Mouse (Mus musculus) lung, embryonic 14.5 days (tissue): ENCODE results near the gene Msx1. TPM values are rescaled to one million over a fixed set of nuclear protein-coding genes. Genes with fewer than 3 reads are reported as not detected.

Experiments used
- ATAC-seq: fragments of 200-750 bp; cut with Nextera tagmentation; 2 replicates; pipeline ENCODE4 v1.8.0; 2017; ENCODE audit warnings: mild to moderate bottlenecking, moderate TSS enrichment, moderate library complexity; ENCODE audit not compliant: insufficient read depth
- DNase-seq: peaks from one replicate; pipeline ENCODE4 v3.0.0-alpha.2; 2015
- H3K27ac ChIP-seq: fragments of 300-500 bp; sonication (generic); 2 replicates; pipeline ENCODE4 v1.5.1; 2014; ENCODE audit warnings: low read depth, mild to moderate bottlenecking, moderate library complexity
- H3K27me3 ChIP-seq: fragments of 300-500 bp; sonication (generic); 2 replicates; pipeline ENCODE4 v1.6.1; 2014; ENCODE audit warnings: low read length, control low read depth; ENCODE audit not compliant: insufficient read depth
- H3K36me3 ChIP-seq: fragments of 300-500 bp; sonication (generic); 2 replicates; pipeline ENCODE4 v1.6.1; 2014; ENCODE audit warnings: control low read depth; ENCODE audit not compliant: insufficient read depth
- H3K4me1 ChIP-seq: fragments of 300-500 bp; sonication (generic); 2 replicates; pipeline ENCODE4 v1.6.1; 2014; ENCODE audit warnings: antibody characterized with exemption, control low read depth; ENCODE audit not compliant: insufficient read depth
- H3K4me2 ChIP-seq: fragments of 300-500 bp; sonication (generic); 2 replicates; pipeline ENCODE4 v1.6.1; 2014; ENCODE audit warnings: mild to moderate bottlenecking
- H3K4me3 ChIP-seq: fragments of 300-500 bp; sonication (generic); 2 replicates; pipeline ENCODE4 v1.5.1; 2014; ENCODE audit warnings: low read depth, low read length
- H3K9ac ChIP-seq: fragments of 300-500 bp; sonication (generic); 2 replicates; pipeline ENCODE4 v1.6.1; 2014
- H3K9me3 ChIP-seq: fragments of 300-500 bp; sonication (generic); 2 replicates; pipeline ENCODE4 v1.6.1; 2016; ENCODE audit warnings: low read depth, low read length, control low read depth
- CTCF ChIP-seq: IDR thresholded peaks from 2 replicates; pipeline ENCODE4 v1.5.1; 2016; ENCODE audit warnings: antibody characterized with exemption, low read depth
- WGBS: fragments of 180-500 bp; shearing (Covaris S2); extraction: QIAGEN DNeasy Blood & Tissue Kit; methylation state at CpG from one replicate; pipeline ENCODE4 v1.1.7; 2014; 5-methylcytosine and 5-hydroxymethylcytosine counted together
- polyA plus RNA-seq: library from polyadenylated mRNA; unstranded; fragments of >200 nt; fragmentation: Nextera tagmentation; extraction: Ambion mirVana; gene quantifications from 2 replicates; pipeline ENCODE4 v1.2.1, GENCODE M21; 2014

Gene Msx1
- polyA plus RNA-seq, 1 experiment from 2014 or later = 2.9 TPM

DNA sequence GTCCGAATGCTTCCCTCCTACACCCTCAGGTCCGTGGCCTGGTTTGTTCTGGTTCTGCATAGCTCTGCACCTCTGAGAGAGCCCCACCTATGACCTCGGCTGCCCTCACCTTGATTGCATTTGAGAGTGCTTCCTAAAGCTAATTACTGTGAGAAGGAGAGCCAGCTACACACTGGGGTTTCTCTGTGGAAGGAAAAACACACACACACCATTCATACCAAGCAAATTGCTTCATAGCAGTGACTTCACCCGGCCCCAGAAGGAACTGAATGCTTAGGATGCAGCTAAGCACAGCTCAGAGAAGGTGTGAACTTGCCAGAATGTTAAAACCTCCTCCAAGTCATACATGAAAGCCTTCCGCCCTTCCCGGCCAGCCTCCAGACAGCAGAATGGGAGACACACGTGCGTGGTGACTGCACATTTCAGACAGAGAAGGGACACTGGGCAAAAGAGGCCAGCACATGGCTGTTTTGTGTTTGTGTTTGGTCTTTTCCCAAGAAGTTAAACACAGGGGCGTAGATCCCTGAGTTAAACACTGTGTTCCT, 39.5 kb downstream of the Msx1 start:
- H3K4me2 ChIP-seq = no peak overlapping the region
- DNase-seq (no peak), ATAC-seq (no peak)
- H3K27me3 ChIP-seq = no peaks in the 10 kb centered on the region
- H3K36me3 ChIP-seq = no peaks in the 10 kb centered on the region
- H3K9me3 ChIP-seq = no peaks in the 10 kb centered on the region
- H3K4me1 ChIP-seq = no peaks in the 10 kb centered on the region
- TF ChIP-seq CTCF = no peak
- 66% methylated on average over 9 of the region's 9 CpGs for WGBS
- H3K4me3 ChIP-seq = no peak overlapping the region
- H3K27ac ChIP-seq = no peak overlapping the region
- H3K9ac ChIP-seq = no peak overlapping the region

DNA sequence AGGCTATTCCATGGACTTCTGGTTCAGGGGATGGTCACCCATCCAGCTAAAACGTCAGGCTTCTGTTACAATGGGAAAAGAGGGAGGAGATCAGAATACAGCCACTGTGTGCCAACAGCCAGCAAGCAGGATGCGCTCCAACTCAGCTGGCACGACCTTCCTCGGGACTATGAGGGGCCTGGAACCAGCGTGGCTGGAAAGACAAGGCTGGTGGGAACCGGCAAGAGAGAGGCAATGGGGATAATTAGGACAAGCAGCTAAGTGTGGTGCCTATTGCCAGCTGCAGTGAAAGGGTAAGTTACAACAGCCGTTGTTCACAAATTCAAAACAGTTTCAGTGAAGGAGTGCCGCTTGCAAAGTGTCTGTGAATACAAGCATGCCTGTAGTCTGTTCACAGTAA, 41.1 kb downstream of the Msx1 start:
- Histone ChIP-seq H3K27ac (no peak overlapping the region), H3K27me3 (no peaks in the 10 kb centered on the region), H3K36me3 (no peaks in the 10 kb centered on the region), H3K4me2 (no peak overlapping the region), H3K4me1 (no peaks in the 10 kb centered on the region), H3K9ac (no peak overlapping the region), H3K9me3 (no peaks in the 10 kb centered on the region), H3K4me3 (no peak overlapping the region)
- TF ChIP-seq CTCF = no peak
- ATAC-seq (no peak), DNase-seq (no peak)
- 62% methylated on average over 8 of the region's 8 CpGs for WGBS

DNA sequence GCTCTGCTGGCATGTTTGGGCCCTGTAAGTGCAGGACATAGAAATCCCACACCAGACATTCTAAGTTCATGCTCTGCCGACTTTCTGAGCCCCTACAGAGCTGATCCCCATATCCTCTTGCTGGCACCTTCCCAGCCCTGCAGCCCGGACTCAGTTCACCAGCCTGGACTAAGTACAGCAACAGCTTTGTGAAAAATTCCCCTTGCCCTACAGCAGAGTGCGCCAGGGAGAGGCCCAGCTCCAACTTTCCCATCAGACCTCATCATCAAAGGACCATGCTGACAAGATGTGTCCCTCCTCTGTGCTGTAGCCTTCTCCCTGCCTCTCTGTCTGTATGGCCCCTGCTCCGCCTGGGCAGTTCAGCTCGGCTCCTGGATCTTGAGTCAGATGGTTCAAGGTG, 48.7 kb downstream of the Msx1 start:
- no peak for TF ChIP-seq CTCF
- Histone ChIP-seq H3K9ac (no peak overlapping the region), H3K4me1 (no peaks in the 10 kb centered on the region), H3K9me3 (no peaks in the 10 kb centered on the region), H3K4me3 (no peak overlapping the region), H3K27ac (no peak overlapping the region), H3K27me3 (no peaks in the 10 kb centered on the region), H3K4me2 (no peak overlapping the region), H3K36me3 (no peaks in the 10 kb centered on the region)
- peak; percentile 2 for DNase-seq
- ATAC-seq = no peak
- 38% methylated on average over 5 of the region's 5 CpGs for WGBS

DNA sequence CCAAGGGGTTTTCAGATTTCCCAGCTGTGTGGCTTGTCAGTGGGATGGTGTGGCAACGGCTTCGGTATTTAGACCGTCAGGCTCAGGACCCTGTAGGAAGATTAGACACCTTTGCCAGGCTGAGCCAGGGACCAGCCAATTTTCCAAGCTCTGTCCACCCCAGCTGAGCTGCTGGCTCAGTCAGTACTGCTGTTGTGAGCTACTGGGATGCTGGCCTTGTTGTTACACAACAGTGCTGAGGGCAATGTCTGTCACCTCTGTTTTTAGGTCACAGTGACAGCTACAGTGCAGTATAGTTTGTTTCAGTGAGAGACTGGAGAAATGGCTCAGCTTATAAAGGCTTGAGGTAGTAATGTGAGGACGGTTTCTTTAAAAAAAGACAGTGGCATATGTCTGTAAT, 50.4 kb downstream of the Msx1 start:
- H3K27ac ChIP-seq = no peak overlapping the region
- 57% methylated on average over 4 of the region's 4 CpGs for WGBS
- no peaks in the 10 kb centered on the region for H3K9me3 ChIP-seq
- ATAC-seq = no peak
- H3K9ac ChIP-seq = no peak overlapping the region
- no peak for DNase-seq
- no peak overlapping the region for H3K4me3 ChIP-seq
- TF ChIP-seq CTCF = no peak
- no peaks in the 10 kb centered on the region for H3K36me3 ChIP-seq
- no peak overlapping the region for H3K4me2 ChIP-seq
- H3K4me1 ChIP-seq = no peaks in the 10 kb centered on the region
- H3K27me3 ChIP-seq = no peaks in the 10 kb centered on the region

DNA sequence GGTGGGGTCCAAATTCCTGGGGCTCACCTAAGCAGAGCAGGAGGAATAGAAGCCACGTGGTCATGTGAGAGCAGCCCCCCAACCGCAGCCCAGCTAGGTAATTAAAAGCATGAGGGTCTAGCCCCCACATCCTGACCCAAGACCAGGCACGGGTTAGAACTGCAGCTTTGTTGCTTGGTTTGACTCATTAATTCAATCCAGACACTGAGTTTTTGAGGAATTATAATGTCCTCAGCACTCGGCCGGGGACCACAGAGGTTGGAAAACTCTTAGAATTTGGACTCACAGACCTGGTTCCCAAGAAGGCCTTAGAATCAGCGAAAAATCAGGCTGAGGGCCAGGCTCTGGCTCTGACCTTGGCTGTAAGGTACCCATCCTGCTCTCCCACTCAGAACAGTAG, 53.5 kb downstream of the Msx1 start:
- no peaks in the 10 kb centered on the region for H3K27me3 ChIP-seq
- no peak overlapping the region for H3K9ac ChIP-seq
- H3K4me1 ChIP-seq = no peaks in the 10 kb centered on the region
- H3K4me3 ChIP-seq = no peak overlapping the region
- DNase-seq = no peak
- H3K4me2 ChIP-seq = no peak overlapping the region
- H3K36me3 ChIP-seq = no peaks in the 10 kb centered on the region
- 77% methylated on average over 6 of the region's 6 CpGs for WGBS
- H3K27ac ChIP-seq = no peak overlapping the region
- TF ChIP-seq CTCF = no peak
- no peak for ATAC-seq
- H3K9me3 ChIP-seq = no peaks in the 10 kb centered on the region

Other genes with a start within 250 kb of the Msx1 start
- 0.41 and 0.43 TPM in 2 replicates for gene Stk32b, start 107.4 kb downstream of the Msx1 start, polyA plus RNA-seq
- 29.2 and 31.5 TPM in 2 replicates for gene Cytl1, start 89.1 kb downstream of the Msx1 start, polyA plus RNA-seq
- gene Stx18, start 214.2 kb upstream of the Msx1 start, polyA plus RNA-seq = 43.2 and 43.6 TPM in 2 replicates